Mouse (Mus musculus) neural tube, embryonic 12.5 days (tissue): ENCODE results near the gene Adsl. TPM values are rescaled to one million over a fixed set of nuclear protein-coding genes. Genes with fewer than 3 reads are reported as not detected.

Experiments used
- ATAC-seq: fragments of 200-750 bp; cut with Nextera tagmentation; 2 replicates; pipeline ENCODE4 v1.8.0; 2017; ENCODE audit warnings: low read depth, mild to moderate bottlenecking, moderate TSS enrichment, moderate library complexity; ENCODE audit not compliant: low FRiP score
- H3K27ac ChIP-seq: fragments of 300-500 bp; sonication (generic); 2 replicates; pipeline ENCODE4 v1.5.1; 2016
- H3K27me3 ChIP-seq: fragments of 300-500 bp; sonication (generic); replicated peaks from 2 replicates; pipeline ENCODE4 v1.6.1; 2016; ENCODE audit warnings: mild to moderate bottlenecking
- H3K36me3 ChIP-seq: fragments of 300-500 bp; sonication (generic); 2 replicates; pipeline ENCODE4 v1.6.1; 2016; ENCODE audit warnings: mild to moderate bottlenecking
- H3K4me1 ChIP-seq: fragments of 300-500 bp; sonication (generic); 2 replicates; pipeline ENCODE4 v1.6.1; 2016
- H3K4me2 ChIP-seq: fragments of 300-500 bp; sonication (generic); replicated peaks from 2 replicates; pipeline ENCODE4 v1.6.1; 2016; ENCODE audit warnings: mild to moderate bottlenecking
- H3K4me3 ChIP-seq: fragments of 300-500 bp; sonication (generic); 2 replicates; pipeline ENCODE4 v1.5.1; 2016
- H3K9ac ChIP-seq: fragments of 300-500 bp; sonication (generic); 2 replicates; pipeline ENCODE4 v1.6.1; 2016; ENCODE audit warnings: mild to moderate bottlenecking
- H3K9me3 ChIP-seq: fragments of 300-500 bp; sonication (generic); 2 replicates; pipeline ENCODE4 v1.6.1; 2016; ENCODE audit warnings: mild to moderate bottlenecking
- WGBS: fragments of 180-500 bp; shearing (Covaris S2); methylation state at CpG from one replicate; pipeline ENCODE4 v1.1.7; 2016; 5-methylcytosine and 5-hydroxymethylcytosine counted together
- polyA plus RNA-seq: library from polyadenylated mRNA; unstranded; fragments of >200 nt; fragmentation: Nextera tagmentation; extraction: Ambion mirVana; gene quantifications from 2 replicates; pipeline ENCODE4 v1.2.1, GENCODE M21; 2016

The Adsl gene
- polyA plus RNA-seq, 1 experiment from 2014 or later = 120 TPM

DNA sequence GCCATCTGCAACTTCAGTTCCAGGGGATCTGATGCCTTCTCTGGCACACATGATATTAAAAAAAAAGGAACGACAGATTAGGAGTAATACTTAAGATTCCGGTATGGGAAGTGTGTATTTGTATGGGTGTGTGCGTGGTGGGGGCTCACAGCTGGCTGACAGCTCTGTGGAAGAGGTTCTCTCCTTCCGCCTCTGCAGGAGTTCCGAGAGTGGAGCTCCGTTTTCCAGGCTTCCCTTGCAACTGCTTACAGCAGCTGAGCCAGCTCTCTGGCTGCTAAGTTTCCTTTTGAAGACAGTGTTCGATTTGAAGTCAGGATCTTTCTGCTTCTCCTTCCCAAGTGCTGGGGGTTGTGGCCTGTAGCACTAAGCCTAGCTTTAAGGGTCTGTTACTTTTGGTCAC is 1.8 kb downstream of the Adsl start:
- 93% methylated on average over 7 of the region's 7 CpGs for WGBS
- peak overlapping the region; percentile 75 for H3K4me2 ChIP-seq
- no peak overlapping the region for H3K27ac ChIP-seq
- H3K9me3 ChIP-seq = no peaks in the 10 kb centered on the region
- no peak for ATAC-seq
- H3K4me3 ChIP-seq = no peak overlapping the region
- H3K9ac ChIP-seq = 0 out of 2 replicates have a peak overlapping the region, but pooled peaks have one; percentile 75
- no peaks in the 10 kb centered on the region for H3K27me3 ChIP-seq
- peaks cover 33% of the 10 kb centered on the region for H3K36me3 ChIP-seq
- peaks cover 11% of the 10 kb centered on the region for H3K4me1 ChIP-seq

- 96% methylated on average over 9 of the region's 9 CpGs for WGBS
- H3K4me1 ChIP-seq = peaks cover 10% of the 10 kb centered on the region
- peaks cover 63% of the 10 kb centered on the region for H3K36me3 ChIP-seq
Measured at GRCm38 (mm10) chr15:80953971-80954370, 5.7 kb downstream of the Adsl start.

GRCm38 (mm10) chr15:80954861-80955260 is 6.6 kb downstream of the Adsl start:
- Histone ChIP-seq H3K9ac (no peak overlapping the region), H3K36me3 (peaks cover 69% of the 10 kb centered on the region)
- no peak for ATAC-seq

More at GRCm38 (mm10) chr15:80953971-80954370, 5.7 kb downstream of the Adsl start:
- Histone ChIP-seq H3K27ac (no peak overlapping the region), H3K27me3 (no peaks in the 10 kb centered on the region), H3K9me3 (no peaks in the 10 kb centered on the region), H3K4me2 (no peak overlapping the region), H3K4me3 (no peak overlapping the region), H3K9ac (no peak overlapping the region)
- no peak for ATAC-seq

GRCm38 (mm10) chr15:80955836-80956438 is 7.6 kb downstream of the Adsl start:
- H3K27me3 ChIP-seq = no peaks in the 10 kb centered on the region
- no peak for ATAC-seq
- no peak overlapping the region for H3K4me2 ChIP-seq
- no peak overlapping the region for H3K4me3 ChIP-seq
- no peaks in the 10 kb centered on the region for H3K9me3 ChIP-seq
- 94% methylated on average over 12 of the region's 12 CpGs for WGBS
- no peak overlapping the region for H3K9ac ChIP-seq
- no peak overlapping the region for H3K27ac ChIP-seq
- H3K36me3 ChIP-seq = peaks cover 77% of the 10 kb centered on the region
- H3K4me1 ChIP-seq = no peaks in the 10 kb centered on the region

More at GRCm38 (mm10) chr15:80954861-80955260, 6.6 kb downstream of the Adsl start:
- 90% methylated on average over 3 of the region's 3 CpGs for WGBS
- no peak overlapping the region for H3K4me3 ChIP-seq
- H3K4me2 ChIP-seq = no peak overlapping the region
- no peaks in the 10 kb centered on the region for H3K27me3 ChIP-seq
- peaks cover under 1% of the 10 kb centered on the region; the same call in 1 of the 2 replicates for H3K4me1 ChIP-seq
- no peak overlapping the region for H3K27ac ChIP-seq
- H3K9me3 ChIP-seq = no peaks in the 10 kb centered on the region

GRCm38 (mm10) chr15:80969371-80969770 is 21.1 kb downstream of the Adsl start:
- Histone ChIP-seq H3K4me1 (no peaks in the 10 kb centered on the region), H3K27ac (no peak overlapping the region), H3K4me2 (no peak overlapping the region), H3K9me3 (no peaks in the 10 kb centered on the region), H3K36me3 (peaks cover 52% of the 10 kb centered on the region), H3K27me3 (no peaks in the 10 kb centered on the region), H3K9ac (no peak overlapping the region), H3K4me3 (no peak overlapping the region)
- WGBS = 88% methylated on average over 1 of the region's 1 CpGs
- no peak for ATAC-seq

DNA sequence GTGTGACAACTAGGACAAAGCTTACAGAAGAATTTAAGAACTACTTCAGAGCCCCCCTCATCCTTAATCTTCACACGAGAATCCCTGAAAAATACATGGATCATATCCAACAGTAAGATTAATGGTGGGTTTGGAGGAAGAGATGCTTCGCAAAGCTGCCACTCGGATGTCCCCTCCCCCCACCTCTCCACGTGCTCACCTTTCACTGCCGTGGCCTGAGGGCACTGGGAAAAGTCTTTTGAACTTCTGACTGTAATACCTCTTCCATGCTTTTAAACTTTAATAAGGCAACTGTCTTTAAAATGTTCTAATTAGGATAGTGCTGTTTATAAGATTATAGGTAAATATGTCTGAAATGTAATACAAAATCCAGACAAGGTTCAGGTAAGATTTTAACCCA is 26.0 kb downstream of the Adsl start:
- WGBS = 68% methylated on average over 5 of the region's 5 CpGs
- Histone ChIP-seq H3K36me3 (peaks cover 10% of the 10 kb centered on the region), H3K9me3 (no peaks in the 10 kb centered on the region), H3K4me3 (no peak overlapping the region), H3K27ac (no peak overlapping the region), H3K4me2 (no peak overlapping the region), H3K4me1 (peaks cover 8% of the 10 kb centered on the region), H3K9ac (no peak overlapping the region), H3K27me3 (no peaks in the 10 kb centered on the region)
- ATAC-seq = no peak

DNA sequence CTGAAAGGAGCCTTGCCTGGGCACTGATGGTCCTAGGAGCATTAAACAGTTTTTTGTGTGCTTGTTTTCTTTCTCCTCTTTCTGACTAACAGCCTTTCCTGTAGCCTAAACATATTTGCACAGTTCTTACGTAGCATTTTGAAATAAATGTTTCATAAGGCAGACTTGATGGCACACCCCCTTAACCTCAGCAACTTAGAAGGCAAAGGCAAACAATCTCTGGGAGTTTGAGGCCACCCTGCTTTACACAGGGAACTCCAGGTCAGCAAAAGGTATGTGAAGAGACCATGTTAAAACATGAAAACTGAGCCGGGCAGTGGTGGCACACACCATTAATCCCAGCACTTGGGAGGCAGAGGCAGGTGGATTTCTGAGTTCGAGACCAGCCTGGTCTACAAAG is 27.4 kb downstream of the Adsl start:
- 89% methylated on average over 3 of the region's 3 CpGs for WGBS
- Histone ChIP-seq H3K9me3 (no peaks in the 10 kb centered on the region), H3K27me3 (no peaks in the 10 kb centered on the region), H3K4me3 (no peak overlapping the region), H3K9ac (no peak overlapping the region), H3K36me3 (no peaks in the 10 kb centered on the region), H3K4me1 (peaks cover 8% of the 10 kb centered on the region), H3K27ac (no peak overlapping the region), H3K4me2 (no peak overlapping the region)
- ATAC-seq = no peak

- no peaks in the 10 kb centered on the region for H3K9me3 ChIP-seq
- WGBS = under 1% methylated on average over 67 of the region's 67 CpGs
- no peaks in the 10 kb centered on the region for H3K27me3 ChIP-seq
- H3K4me3 ChIP-seq = peak within 1 kb of the TSS; percentile 74
- no peak within 1 kb of the TSS for H3K27ac ChIP-seq
- peak within 1 kb of the TSS; percentile 68 for H3K9ac ChIP-seq
- no peaks in the 10 kb centered on the region for H3K36me3 ChIP-seq
- H3K4me1 ChIP-seq = peaks cover 8% of the 10 kb centered on the region
- H3K4me2 ChIP-seq = peak within 1 kb of the TSS; percentile 89
- ATAC-seq = peak; percentile 94
Measured at GRCm38 (mm10) chr15:80977620-80978334, 29.5 kb downstream of the Adsl start, which contains the start of gene Sgsm3. Gene Sgsm3, plus strand, starts transcription at chr15:80977765.

- ATAC-seq = no peak
- 84% methylated on average over 4 of the region's 4 CpGs for WGBS
- H3K27me3 ChIP-seq = no peaks in the 10 kb centered on the region
- peaks cover 8% of the 10 kb centered on the region for H3K4me1 ChIP-seq
- H3K27ac ChIP-seq = no peak overlapping the region
- no peak overlapping the region for H3K4me2 ChIP-seq
- no peaks in the 10 kb centered on the region for H3K36me3 ChIP-seq
- no peaks in the 10 kb centered on the region for H3K9me3 ChIP-seq
- no peak overlapping the region for H3K4me3 ChIP-seq
- H3K9ac ChIP-seq = no peak overlapping the region
Measured at GRCm38 (mm10) chr15:80979611-80980010, 31.3 kb downstream of the Adsl start.

DNA sequence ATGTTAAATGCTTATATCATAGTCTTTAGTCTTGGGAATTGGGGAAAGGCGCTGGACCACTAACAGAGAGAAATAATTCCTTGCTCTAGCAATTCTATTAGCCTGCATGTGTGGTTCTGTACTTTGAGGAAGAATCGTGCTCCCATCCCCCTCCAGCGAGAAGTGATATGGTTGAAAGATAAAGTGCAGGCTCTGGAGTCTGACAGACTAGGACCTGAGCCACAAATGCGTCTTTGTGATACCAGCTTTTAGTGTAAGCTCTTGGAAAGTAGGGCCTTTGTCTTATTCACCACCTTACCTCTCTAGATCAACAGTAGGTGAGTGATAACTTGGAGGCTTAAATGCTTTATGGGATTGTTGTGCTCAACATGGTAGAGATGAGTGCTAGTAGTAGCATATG is 32.9 kb downstream of the Adsl start:
- Histone ChIP-seq H3K4me1 (peaks cover 8% of the 10 kb centered on the region), H3K36me3 (no peaks in the 10 kb centered on the region), H3K27me3 (no peaks in the 10 kb centered on the region), H3K9ac (no peak overlapping the region), H3K9me3 (no peaks in the 10 kb centered on the region), H3K4me3 (no peak overlapping the region), H3K4me2 (no peak overlapping the region), H3K27ac (no peak overlapping the region)
- 94% methylated on average over 4 of the region's 4 CpGs for WGBS
- no peak for ATAC-seq

DNA sequence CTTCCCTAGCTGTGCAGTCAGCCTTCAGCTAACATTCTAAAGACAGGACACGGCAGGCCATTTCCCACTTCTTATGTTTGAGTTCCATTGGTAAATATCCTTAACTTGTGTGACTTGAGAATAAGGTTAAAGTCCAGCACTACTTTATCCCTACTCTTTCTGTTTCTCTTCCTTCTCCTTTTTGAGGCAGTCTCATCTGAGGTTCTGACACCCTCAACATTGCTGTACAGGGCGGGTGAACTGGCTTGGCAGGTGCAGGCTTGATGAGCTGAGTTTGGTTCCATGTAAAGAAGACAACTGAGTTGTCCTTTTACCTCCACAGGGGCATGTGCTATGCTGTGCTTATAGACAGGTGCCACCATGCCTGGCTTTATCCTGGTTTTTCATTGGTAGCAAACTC is 35.0 kb downstream of the Adsl start:
- Histone ChIP-seq H3K4me3 (no peak overlapping the region), H3K27ac (no peak overlapping the region), H3K36me3 (no peaks in the 10 kb centered on the region), H3K4me2 (no peak overlapping the region), H3K9me3 (no peaks in the 10 kb centered on the region), H3K9ac (no peak overlapping the region), H3K4me1 (peaks cover 5% of the 10 kb centered on the region), H3K27me3 (no peaks in the 10 kb centered on the region)
- ATAC-seq = no peak
- 87% methylated on average over 2 of the region's 2 CpGs for WGBS

DNA sequence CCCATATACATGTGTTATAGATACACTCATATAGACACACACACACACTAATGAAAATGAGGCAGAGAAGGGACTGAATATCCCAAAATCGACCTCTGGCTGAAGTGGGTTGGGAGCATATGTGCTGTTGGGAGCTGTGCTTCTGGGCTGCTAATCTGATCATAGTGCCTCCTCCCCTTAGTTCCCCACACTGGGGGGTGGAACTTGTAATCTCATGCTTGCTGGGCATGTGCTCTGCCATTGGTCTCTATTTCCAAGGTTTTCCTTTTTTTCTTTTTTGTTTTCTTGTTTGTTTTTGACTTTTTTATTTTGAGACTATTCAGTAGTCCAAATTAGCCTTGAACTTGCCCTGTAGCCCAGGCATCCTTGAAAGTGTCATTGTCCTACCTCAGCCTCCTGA is 40.0 kb downstream of the Adsl start:
- ATAC-seq = no peak

More for the DNA sequence above, 40.0 kb downstream of the Adsl start:
- Histone ChIP-seq H3K4me3 (no peak overlapping the region), H3K4me2 (no peak overlapping the region), H3K4me1 (no peaks in the 10 kb centered on the region), H3K36me3 (no peaks in the 10 kb centered on the region), H3K27ac (no peak overlapping the region), H3K27me3 (no peaks in the 10 kb centered on the region), H3K9me3 (no peaks in the 10 kb centered on the region), H3K9ac (no peak overlapping the region)
- WGBS = 59% methylated on average over 1 of the region's 1 CpGs
